Mouse (Mus musculus) stomach, postnatal 0 days (tissue): ENCODE measurements around the gene Mapk8ip3. TPM values are rescaled to one million over a fixed set of nuclear protein-coding genes. Genes with fewer than 3 reads are reported as not detected.
A peak's percentile ranks its signal among the peaks of the same experiment; 100 is the strongest.

Source experiments
- ATAC-seq: fragments of 200-750 bp; cut with Nextera tagmentation; 2 replicates; pipeline ENCODE4 v1.8.0; 2017; ENCODE audit not compliant: low FRiP score, low TSS enrichment
- DNase-seq: peaks from one replicate; pipeline ENCODE4 v3.0.0-alpha.2; 2016; ENCODE audit warnings: low spot score
- H3K27ac ChIP-seq: fragments of 300-500 bp; sonication (generic); replicated peaks from 2 replicates; pipeline ENCODE4 v1.5.1; 2014; ENCODE audit warnings: mild to moderate bottlenecking, control low read depth
- H3K27me3 ChIP-seq: fragments of 300-500 bp; sonication (generic); 2 replicates; pipeline ENCODE4 v1.6.1; 2014; ENCODE audit warnings: low read length; ENCODE audit not compliant: control insufficient read depth, insufficient read depth
- H3K36me3 ChIP-seq: fragments of 300-500 bp; sonication (generic); 2 replicates; pipeline ENCODE4 v1.6.1; 2014; ENCODE audit warnings: low read length, mixed read lengths; ENCODE audit not compliant: control insufficient read depth, insufficient read depth
- H3K4me1 ChIP-seq: fragments of 300-500 bp; sonication (generic); replicated peaks from 2 replicates; pipeline ENCODE4 v1.6.1; 2014; ENCODE audit warnings: antibody characterized with exemption; ENCODE audit not compliant: control insufficient read depth, insufficient read depth
- H3K4me2 ChIP-seq: fragments of 300-500 bp; sonication (generic); replicated peaks from 2 replicates; pipeline ENCODE4 v1.6.1; 2014; ENCODE audit warnings: low read depth, mild to moderate bottlenecking, control low read depth, moderate library complexity
- H3K4me3 ChIP-seq: fragments of 300-500 bp; sonication (generic); 2 replicates; pipeline ENCODE4 v1.5.1; 2014; ENCODE audit warnings: low read depth, low read length, control low read depth
- H3K9ac ChIP-seq: fragments of 300-500 bp; sonication (generic); 2 replicates; pipeline ENCODE4 v1.6.1; 2014; ENCODE audit warnings: mild to moderate bottlenecking, low read length, control low read depth, mixed read lengths
- H3K9me3 ChIP-seq: fragments of 300-500 bp; sonication (generic); 2 replicates; pipeline ENCODE4 v1.6.1; 2016; ENCODE audit warnings: low read length; ENCODE audit not compliant: control insufficient read depth
- CTCF ChIP-seq: IDR thresholded peaks from 2 replicates; pipeline ENCODE4 v1.5.1; 2016; ENCODE audit warnings: antibody characterized with exemption, low read depth, mild to moderate bottlenecking, moderate library complexity
- EP300 ChIP-seq: optimal IDR thresholded peaks from 2 replicates; pipeline ENCODE3; 2016; ENCODE audit warnings: antibody characterized with exemption
- WGBS: fragments of 180-500 bp; shearing (Covaris S2); extraction: QIAGEN DNeasy Blood & Tissue Kit; methylation state at CpG from one replicate; pipeline ENCODE4 v1.1.7; 2014; 5-methylcytosine and 5-hydroxymethylcytosine counted together
- polyA plus RNA-seq: library from polyadenylated mRNA; unstranded; fragments of >200 nt; fragmentation: Nextera tagmentation; extraction: Ambion mirVana; gene quantifications from 2 replicates; pipeline ENCODE4 v1.2.1, GENCODE M21; 2015

The Mapk8ip3 gene
- polyA plus RNA-seq, 1 experiment from 2014 or later: 6.5 TPM

DNA sequence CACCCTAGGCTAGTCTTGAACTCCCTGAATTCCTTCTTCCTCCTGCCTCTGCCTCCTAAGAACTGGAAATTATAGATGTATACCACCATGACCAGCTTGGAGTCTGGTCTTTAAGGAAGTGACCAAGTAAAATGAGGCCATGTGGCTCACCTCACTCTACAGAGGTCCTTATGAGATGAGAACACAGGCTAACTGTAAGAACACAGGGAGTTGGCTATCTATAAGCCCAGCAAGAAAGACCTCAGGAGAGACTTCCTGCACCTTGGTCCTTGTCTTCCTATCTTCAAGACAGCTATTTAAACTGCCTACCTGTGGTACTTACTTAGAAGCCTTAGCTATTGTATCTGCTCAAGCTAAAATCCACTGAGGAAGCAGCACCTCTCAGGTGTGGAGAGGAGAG is 22.8 kb downstream of the Mapk8ip3 start:
- H3K9ac ChIP-seq: no peak overlapping the region
- H3K27me3 ChIP-seq: no peaks in the 10 kb centered on the region
- H3K4me2 ChIP-seq: no peak overlapping the region
- ATAC-seq (no peak), DNase-seq (no peak)
- H3K27ac ChIP-seq: no peak overlapping the region
- H3K4me3 ChIP-seq: no peak overlapping the region
- peaks cover 35% of the 10 kb centered on the region for H3K36me3 ChIP-seq
- H3K4me1 ChIP-seq: no peaks in the 10 kb centered on the region
- no peak for TF ChIP-seq EP300
- TF ChIP-seq CTCF: no peak
- H3K9me3 ChIP-seq: no peaks in the 10 kb centered on the region

DNA sequence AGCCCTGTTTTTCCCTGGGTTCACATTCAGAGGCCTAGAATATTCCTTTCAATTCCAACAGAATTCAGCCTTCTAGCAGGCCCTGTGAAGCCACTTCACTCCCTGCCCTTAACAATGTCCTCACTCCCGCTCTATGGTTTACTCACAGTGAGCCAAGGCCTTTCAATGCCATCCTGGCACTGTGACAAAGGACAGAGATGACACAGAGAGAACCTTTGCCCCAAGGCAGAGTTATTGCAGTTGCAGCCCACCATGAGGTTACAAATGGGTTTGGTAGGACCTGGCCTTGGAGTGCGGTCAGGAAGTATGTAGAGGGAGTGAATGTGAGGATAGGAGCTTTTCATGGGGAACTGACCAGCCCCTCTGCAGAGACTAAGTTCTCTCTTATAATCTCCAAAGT is 29.2 kb downstream of the Mapk8ip3 start:
- DNase-seq (no peak), ATAC-seq (no peak)
- TF ChIP-seq CTCF (no peak), EP300 (no peak)
- H3K4me3 ChIP-seq: no peak overlapping the region
- H3K27me3 ChIP-seq: no peaks in the 10 kb centered on the region
- no peak overlapping the region for H3K27ac ChIP-seq
- peaks cover 45% of the 10 kb centered on the region for H3K36me3 ChIP-seq
- no peak overlapping the region for H3K9ac ChIP-seq
- WGBS: 88% methylated on average over 2 of the region's 2 CpGs
- H3K4me1 ChIP-seq: no peaks in the 10 kb centered on the region
- H3K9me3 ChIP-seq: no peaks in the 10 kb centered on the region
- H3K4me2 ChIP-seq: no peak overlapping the region

- Histone ChIP-seq H3K27ac (no peak overlapping the region), H3K9ac (no peak overlapping the region), H3K4me3 (no peak overlapping the region), H3K9me3 (no peaks in the 10 kb centered on the region), H3K4me2 (no peak overlapping the region), H3K4me1 (no peaks in the 10 kb centered on the region), H3K36me3 (peaks cover 64% of the 10 kb centered on the region), H3K27me3 (no peaks in the 10 kb centered on the region)
- DNase-seq: no peak
- TF ChIP-seq EP300 (no peak), CTCF (no peak)
- 81% methylated on average over 9 of the region's 9 CpGs for WGBS
- ATAC-seq: no peak
Observed at GRCm38 (mm10) chr17:24903767-24904166, 33.0 kb downstream of the Mapk8ip3 start.

GRCm38 (mm10) chr17:24902671-24903474 is 33.9 kb downstream of the Mapk8ip3 start:
- Histone ChIP-seq H3K4me2 (no peak overlapping the region), H3K9ac (no peak overlapping the region), H3K4me1 (no peaks in the 10 kb centered on the region), H3K27ac (no peak overlapping the region), H3K4me3 (no peak overlapping the region), H3K36me3 (peaks cover 64% of the 10 kb centered on the region), H3K9me3 (no peaks in the 10 kb centered on the region), H3K27me3 (no peaks in the 10 kb centered on the region)
- TF ChIP-seq CTCF: peak; percentile 61
- no peak for TF ChIP-seq EP300
- no peak for ATAC-seq
- DNase-seq: no peak
- 69% methylated on average over 9 of the region's 9 CpGs for WGBS

DNA sequence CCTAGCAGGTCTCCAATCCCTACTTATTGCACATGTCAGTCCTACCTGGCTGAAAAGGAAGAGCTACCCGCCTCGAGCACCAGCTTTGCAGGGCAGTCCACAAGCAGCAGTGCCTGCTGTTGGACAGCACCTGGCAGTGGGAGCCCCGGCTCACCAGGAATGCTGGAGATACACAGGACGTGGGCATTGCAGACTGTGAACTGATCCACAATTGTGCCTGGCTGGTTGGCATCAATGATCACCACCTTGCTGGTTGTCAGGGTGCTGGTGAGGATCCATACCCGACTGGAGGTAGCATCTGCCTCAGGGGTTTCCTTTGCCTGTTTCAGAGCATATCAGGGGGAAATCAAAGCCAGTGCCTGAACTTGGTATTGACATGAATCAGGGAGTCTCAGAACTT is 34.7 kb downstream of the Mapk8ip3 start:
- TF ChIP-seq EP300: no peak
- no peak for TF ChIP-seq CTCF
- Histone ChIP-seq H3K36me3 (peaks cover 58% of the 10 kb centered on the region), H3K27ac (no peak overlapping the region), H3K9ac (no peak overlapping the region), H3K27me3 (no peaks in the 10 kb centered on the region), H3K4me2 (no peak overlapping the region), H3K4me3 (no peak overlapping the region), H3K9me3 (no peaks in the 10 kb centered on the region), H3K4me1 (peaks cover 1% of the 10 kb centered on the region; the same call in 1 of the 2 replicates)
- WGBS: 90% methylated on average over 5 of the region's 5 CpGs
- ATAC-seq (no peak), DNase-seq (no peak)

DNA sequence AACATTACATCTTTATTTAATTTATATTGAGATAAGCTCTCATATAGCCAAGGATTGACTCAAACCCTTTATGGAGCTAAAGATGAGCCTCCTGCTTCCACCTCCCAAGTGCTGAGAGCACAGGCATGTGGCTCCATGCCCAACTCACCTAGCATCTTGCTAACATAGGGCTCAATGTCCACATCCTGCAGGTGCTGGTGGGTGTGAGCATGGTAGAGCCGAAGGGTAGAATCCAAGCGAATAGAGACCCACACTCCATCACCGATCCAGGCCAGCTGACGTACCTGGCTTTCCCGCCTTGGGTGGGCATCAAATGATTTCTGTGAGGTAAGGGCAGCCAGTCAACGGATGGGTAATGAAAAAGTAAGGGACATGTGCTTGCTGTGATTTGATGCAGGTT is 36.8 kb downstream of the Mapk8ip3 start:
- peaks cover 5% of the 10 kb centered on the region; the same call in 1 of the 2 replicates for H3K4me1 ChIP-seq
- H3K4me2 ChIP-seq: no peak overlapping the region
- TF ChIP-seq CTCF: no peak
- TF ChIP-seq EP300: no peak
- no peak overlapping the region for H3K4me3 ChIP-seq
- WGBS: 90% methylated on average over 6 of the region's 6 CpGs
- H3K9ac ChIP-seq: no peak overlapping the region
- H3K36me3 ChIP-seq: peaks cover 47% of the 10 kb centered on the region
- H3K9me3 ChIP-seq: no peaks in the 10 kb centered on the region
- H3K27me3 ChIP-seq: no peaks in the 10 kb centered on the region
- H3K27ac ChIP-seq: no peak overlapping the region
- no peak for ATAC-seq
- no peak for DNase-seq
